ENCODE assay signal across 34 mouse cellular contexts in the genomic region with DNA sequence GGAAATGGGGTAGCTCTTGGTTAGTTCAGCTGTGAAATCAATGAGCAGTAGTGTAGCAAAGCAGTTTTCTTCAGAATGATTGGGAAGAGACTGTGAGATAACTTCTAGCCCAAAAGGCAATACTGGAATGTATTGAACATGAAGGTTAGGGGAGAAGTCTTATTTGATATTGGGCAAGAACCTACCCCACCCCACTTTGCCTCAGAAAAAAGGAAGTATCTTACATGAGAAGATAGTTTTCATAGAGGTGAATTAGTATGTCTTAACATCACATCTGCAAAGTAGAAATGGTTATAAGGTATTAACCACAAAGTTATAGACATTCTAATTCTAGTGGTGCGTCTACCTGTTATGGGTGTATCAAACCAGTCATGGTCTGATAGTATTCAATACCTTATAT.
"Had no signal": no experiment of that assay in that cellular context is flagged by ENCODE, and none has a peak within 500 bp of the region (broad histone marks: within the 10 kb centered on the region; RNA-seq: fewer than 3 reads in every experiment).

No protein-coding gene starts in this region.

- H3K4me1 ChIP-seq: hindbrain, embryonic 10.5 days; hindbrain, embryonic 12.5 days; hindbrain, embryonic 13.5 days; hindbrain, embryonic 15.5 days; intestine, embryonic 15.5 days; kidney, embryonic 15.5 days had no signal

- H3K9me3 ChIP-seq: heart, embryonic 10.5 days; heart, embryonic 12.5 days; heart, embryonic 13.5 days; heart, embryonic 15.5 days; hindbrain, embryonic 10.5 days; hindbrain, embryonic 12.5 days; hindbrain, embryonic 13.5 days; hindbrain, embryonic 15.5 days; intestine, embryonic 15.5 days; kidney, embryonic 15.5 days had no signal

- H3K27me3 ChIP-seq: heart, embryonic 12.5 days; heart, embryonic 13.5 days; heart, embryonic 15.5 days; hindbrain, embryonic 12.5 days; hindbrain, embryonic 13.5 days; hindbrain, embryonic 15.5 days; intestine, embryonic 15.5 days; kidney, embryonic 15.5 days had no signal

- H3K4me3 ChIP-seq: heart, embryonic 10.5 days; heart, embryonic 12.5 days; heart, embryonic 13.5 days; heart, embryonic 15.5 days; hindbrain, embryonic 10.5 days; hindbrain, embryonic 12.5 days; hindbrain, embryonic 13.5 days; hindbrain, embryonic 15.5 days; intestine, embryonic 15.5 days; kidney, embryonic 15.5 days; layer of hippocampus, adult 2 months had no signal

- DNase-seq: heart, postnatal 10 days; heart, postnatal 14 days; heart, postnatal 36 days; heart, postnatal 4 days; kidney, adult 11 months; kidney, adult 18-20 months; kidney, adult 2 months; kidney, adult 8-10 months; kidney, adult 9 months; kidney, postnatal 10 days; kidney, postnatal 14 days; kidney, postnatal 25 days; kidney, postnatal 36 days; kidney, postnatal 4 days; layer of hippocampus, adult 9-11 months; layer of hippocampus, postnatal 36 days had no signal

- H3K36me3 ChIP-seq: heart, embryonic 10.5 days; heart, embryonic 12.5 days; heart, embryonic 13.5 days; heart, embryonic 15.5 days; hindbrain, embryonic 10.5 days; hindbrain, embryonic 12.5 days; hindbrain, embryonic 13.5 days; hindbrain, embryonic 15.5 days; intestine, embryonic 15.5 days; kidney, embryonic 15.5 days had no signal

- ATAC-seq: hindbrain, embryonic 16.5 days; hindbrain, postnatal 0 days; inflammation-experienced regulatory T-cells, adult 6 months; intestine, embryonic 15.5 days; intestine, embryonic 16.5 days; intestine, postnatal 0 days had no signal

- H3K27ac ChIP-seq: heart, embryonic 10.5 days; heart, embryonic 13.5 days; heart, embryonic 15.5 days; hindbrain, embryonic 10.5 days; hindbrain, embryonic 12.5 days; hindbrain, embryonic 13.5 days; hindbrain, embryonic 14.5 days; hindbrain, embryonic 15.5 days; hindbrain, postnatal 0 days; intestine, embryonic 15.5 days; kidney, embryonic 15.5 days; kidney, postnatal 0 days; layer of hippocampus, adult 2 months had no signal

- H3K9ac ChIP-seq: heart, embryonic 12.5 days; heart, embryonic 13.5 days; heart, embryonic 15.5 days; hindbrain, embryonic 12.5 days; hindbrain, embryonic 13.5 days; hindbrain, embryonic 14.5 days; hindbrain, embryonic 15.5 days; intestine, embryonic 15.5 days; kidney, embryonic 15.5 days had no signal
